Mouse (Mus musculus) erythroblast, embryonic 14.5 days (primary cell): ENCODE data around the gene Etv2.

Experiments used
- GATA1 ChIP-seq: IDR thresholded peaks from 2 replicates; pipeline ENCODE4 v1.6.1; 2012; ENCODE audit warnings: low read length, inconsistent platforms, mixed read lengths
- TAL1 ChIP-seq: IDR thresholded peaks from 3 replicates; pipeline ENCODE4 v1.6.1; 2012; ENCODE audit warnings: low read length, inconsistent platforms, mixed read lengths

GRCm38 (mm10) chr7:30596093-30596492, 39.6 kb downstream of the Etv2 start:
- TF ChIP-seq TAL1 (no peak), GATA1 (no peak)
